Mouse (Mus musculus) pancreas, adult 10 weeks (tissue): Measurements from ENCODE around the gene Mtfmt. TPM values are rescaled to one million over a fixed set of nuclear protein-coding genes. Genes with fewer than 3 reads are reported as not detected.

Experiments used
- polyA plus RNA-seq: library from polyadenylated mRNA; stranded (reverse); fragments of 350-450 nt; fragmentation: Illumina TruSeq; extraction: RNeasy Lipid Tissue Mini Kit (QIAGEN cat#74804); gene quantifications from one replicate; pipeline ENCODE4 v1.2.3, GENCODE M21; 2015; ENCODE audit warnings: low read depth, low replicate concordance; ENCODE audit not compliant: insufficient read depth

Mtfmt gene
- polyA plus RNA-seq, result 5.0 TPM

GRCm38 (mm10) chr9:65435671-65436301, at the start of gene Mtfmt:
Mtfmt (plus strand) TSS chr9:65435782.

GRCm38 (mm10) chr9:65391613-65391964, 44.0 kb upstream of the Mtfmt start, which contains the start of gene Kbtbd13:
Kbtbd13 (minus strand) TSS chr9:65391652.

GRCm38 (mm10) chr9:65398279-65398678, 37.3 kb upstream of the Mtfmt start, which contains the start of gene Rasl12:
Rasl12 (plus strand) TSS chr9:65398506.

GRCm38 (mm10) chr9:65422760-65423501, 12.7 kb upstream of the Mtfmt start, which contains the start of gene Slc51b:
Slc51b (minus strand) TSS chr9:65422955.

GRCm38 (mm10) chr9:65460732-65461442, 25.3 kb downstream of the Mtfmt start, which contains the start of gene Spg21:
Spg21 (plus strand) TSS chr9:65460947.

Other genes starting within 250 kb of the Mtfmt start
- 10.2 TPM for gene Parp16, start 240.4 kb upstream of the Mtfmt start, polyA plus RNA-seq
- 5.6 TPM for gene Cilp, start 170.6 kb upstream of the Mtfmt start, polyA plus RNA-seq
- gene Clpx, start 141.5 kb upstream of the Mtfmt start, polyA plus RNA-seq, result 8.9 TPM
- 3.5 TPM for gene Pdcd7, start 89.7 kb upstream of the Mtfmt start, polyA plus RNA-seq
- not detected for gene Ubap1l, start 74.7 kb upstream of the Mtfmt start, polyA plus RNA-seq
- gene Kbtbd13, start 44.1 kb upstream of the Mtfmt start, polyA plus RNA-seq, result not detected
- gene Rasl12, start 37.3 kb upstream of the Mtfmt start, polyA plus RNA-seq, result 6.2 TPM
- not detected for gene Slc51b, start 12.8 kb upstream of the Mtfmt start, polyA plus RNA-seq
- gene Spg21, start 25.2 kb downstream of the Mtfmt start, polyA plus RNA-seq, result 5.7 TPM
- gene Ankdd1a, start 84.4 kb downstream of the Mtfmt start, polyA plus RNA-seq, result not detected
- 5.2 TPM for gene Plekho2, start 144.3 kb downstream of the Mtfmt start, polyA plus RNA-seq
- gene Pif1, start 151.4 kb downstream of the Mtfmt start, polyA plus RNA-seq, result not detected
- 1.5 TPM for gene Rbpms2, start 193.9 kb downstream of the Mtfmt start, polyA plus RNA-seq
- 32.7 TPM for gene Oaz2, start 232.2 kb downstream of the Mtfmt start, polyA plus RNA-seq